Mouse (Mus musculus) kidney, adult 11 months (tissue): ENCODE measurements at regions not wholly inside any gene's neighbourhood (a gene's known extent, or its start where the extent isn't known, plus 50 kb on each side); places are given as distances from the start of the nearest gene placed in this dataset.
"Not testable (repeated sequence)": the region's sequence is repeated elsewhere in the genome, so short reads cannot be mapped to it uniquely, and the experiment has no call there.

Experiments
- DNase-seq: peaks from one replicate; pipeline ENCODE4 v3.0.0; 2022

DNA sequence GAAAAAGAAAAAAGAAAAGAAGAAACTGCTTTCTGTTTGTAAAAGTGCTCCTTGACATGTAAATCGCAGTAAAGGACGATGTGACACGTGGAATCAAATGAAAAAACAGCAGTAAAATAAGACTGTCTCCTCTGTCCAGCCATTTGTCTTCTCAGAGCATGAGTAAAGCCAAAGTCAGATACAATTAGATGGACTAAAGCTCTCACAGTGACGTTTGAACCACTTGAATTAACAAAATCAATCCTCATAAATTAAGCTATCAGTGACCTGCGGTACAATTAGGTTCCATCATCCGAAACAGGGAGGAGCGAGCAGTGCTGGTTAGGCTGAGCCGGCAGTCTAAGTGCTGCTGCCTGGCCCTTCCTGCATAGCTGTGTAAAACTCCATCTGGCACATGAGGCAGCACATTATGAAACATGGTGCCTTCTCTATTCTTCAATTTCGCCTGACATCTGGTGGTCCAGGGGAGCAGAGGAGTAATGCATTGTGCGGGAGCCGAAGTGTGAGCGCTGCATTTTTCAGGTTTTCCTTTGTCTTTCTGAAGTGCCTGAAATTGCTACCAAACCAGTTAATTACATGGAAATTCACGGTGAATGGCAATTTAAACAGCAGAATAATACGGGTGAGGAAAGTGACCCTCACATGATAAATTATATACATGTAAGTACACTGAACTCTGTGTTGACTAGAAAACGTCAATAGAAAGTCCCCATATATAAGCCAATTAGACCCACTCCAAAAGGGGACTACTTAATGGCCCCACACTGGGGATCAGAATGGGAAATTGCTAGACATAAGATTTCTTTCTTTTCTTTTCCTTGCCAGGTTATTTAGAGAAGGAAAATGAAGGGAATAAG is 118.1 kb downstream of the Mmrn1 start:
- no peak for DNase-seq

GRCm38 (mm10) chr6:61043524-61044450 is 119.0 kb downstream of the Mmrn1 start:
- no peak for DNase-seq

GRCm38 (mm10) chr6:61047667-61048066 is 122.9 kb downstream of the Mmrn1 start:
- DNase-seq, result not testable (repeated sequence)

DNA sequence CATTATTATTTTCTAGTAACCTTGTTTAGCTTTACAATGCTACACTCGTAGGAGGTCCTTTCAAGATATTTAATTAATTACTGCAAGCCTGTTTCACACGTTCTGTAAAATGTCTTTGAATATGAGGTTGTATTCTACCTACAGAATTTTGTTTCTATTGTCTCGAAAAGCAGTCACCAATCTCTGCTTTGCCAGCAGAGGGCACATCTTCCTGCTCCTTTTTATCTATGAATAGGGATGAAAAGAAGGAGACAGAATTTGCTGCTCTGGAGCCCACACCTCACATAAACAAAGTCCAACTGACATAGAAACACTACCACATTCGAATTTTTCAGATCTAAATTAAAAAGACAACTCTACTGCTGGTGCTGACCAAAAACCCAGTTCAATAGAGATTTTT is 117.0 kb upstream of the Ccser1 start:
- no peak for DNase-seq

- no peak for DNase-seq
Observed at GRCm38 (mm10) chr6:61065769-61066168, 114.4 kb upstream of the Ccser1 start.

- no peak for DNase-seq
Observed at GRCm38 (mm10) chr6:61066501-61067282, 113.4 kb upstream of the Ccser1 start.

GRCm38 (mm10) chr6:61067355-61068116 is 112.6 kb upstream of the Ccser1 start:
- no peak for DNase-seq

DNA sequence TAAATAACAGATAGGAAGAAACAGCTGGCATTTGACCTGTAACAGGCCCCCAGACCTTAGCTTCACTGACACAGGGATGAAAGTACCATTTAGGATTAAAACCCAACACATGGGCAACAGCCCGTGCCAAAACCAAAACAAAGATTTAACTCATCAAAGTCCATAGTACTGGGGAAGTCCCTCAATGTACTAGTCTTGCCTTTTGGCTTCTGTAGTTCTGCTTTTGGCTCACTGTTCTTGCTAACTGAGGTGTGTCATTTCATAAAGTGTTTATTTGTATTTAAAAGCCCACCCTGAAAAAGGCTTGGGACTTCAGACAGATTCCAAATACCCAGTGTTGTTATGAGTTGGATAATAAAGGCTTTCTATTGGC is 112.0 kb upstream of the Ccser1 start:
- no peak for DNase-seq

- DNase-seq, result no peak
Observed at GRCm38 (mm10) chr6:61073267-61073666, 106.9 kb upstream of the Ccser1 start.

GRCm38 (mm10) chr6:61073794-61074193 is 106.3 kb upstream of the Ccser1 start:
- DNase-seq, result no peak

DNA sequence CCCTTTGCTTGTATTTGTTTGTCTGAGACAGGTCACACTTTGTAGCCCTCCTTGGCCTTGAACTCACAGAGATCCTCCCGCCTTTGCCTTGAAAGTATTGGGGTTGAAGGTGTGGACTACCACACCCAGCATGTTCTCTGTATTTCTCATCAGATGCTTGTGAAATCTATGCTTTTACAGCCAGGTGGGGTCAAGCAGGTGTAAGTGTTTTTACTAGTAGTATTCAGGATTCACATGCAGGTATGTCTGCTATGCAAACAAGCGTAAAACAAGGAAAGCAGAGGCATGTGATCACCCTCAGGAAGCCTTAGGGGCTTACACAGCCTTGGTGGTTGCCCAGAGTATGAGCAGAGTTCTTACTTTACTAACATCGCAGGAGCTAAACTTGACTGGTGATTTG is 105.4 kb upstream of the Ccser1 start:
- no peak for DNase-seq

DNA sequence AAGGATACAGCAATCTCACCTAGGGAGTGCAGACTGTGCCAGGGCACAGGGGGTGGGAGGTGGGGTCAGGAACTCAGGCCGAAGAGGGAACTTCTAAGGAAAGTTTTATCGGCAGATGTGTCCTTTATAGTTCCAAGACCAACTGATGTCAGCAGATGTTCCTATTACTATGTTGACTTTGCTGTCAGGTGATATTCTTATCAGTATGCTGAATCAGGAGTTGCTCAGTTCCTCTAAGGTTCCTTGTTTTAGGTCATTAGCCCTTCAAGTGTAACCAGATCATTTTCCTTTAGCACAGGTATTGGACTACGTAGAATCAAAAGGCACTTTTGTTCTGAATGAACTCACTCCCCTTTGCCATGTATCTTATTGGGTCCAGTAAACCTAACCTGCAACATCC is 101.6 kb upstream of the Ccser1 start:
- no peak for DNase-seq

DNA sequence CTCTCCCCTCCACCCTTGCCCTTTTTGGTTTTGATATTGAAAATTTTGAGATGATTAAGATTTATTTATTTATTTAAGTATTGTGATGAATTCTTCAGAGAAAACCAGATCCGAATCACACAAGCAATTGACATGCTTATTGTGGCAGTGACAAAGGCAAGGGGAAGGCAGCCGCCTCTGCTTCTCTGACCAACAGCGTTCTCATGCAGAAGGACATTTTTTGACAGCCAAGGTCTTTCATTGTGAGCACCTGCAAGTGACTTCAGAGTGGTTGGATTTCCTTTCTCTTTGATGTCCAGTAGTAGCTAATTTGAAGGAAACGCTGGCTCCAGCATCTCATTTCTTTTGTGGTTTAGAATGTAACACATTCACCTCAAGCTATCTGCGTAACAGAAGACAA is 99.5 kb upstream of the Ccser1 start:
- no peak for DNase-seq

DNA sequence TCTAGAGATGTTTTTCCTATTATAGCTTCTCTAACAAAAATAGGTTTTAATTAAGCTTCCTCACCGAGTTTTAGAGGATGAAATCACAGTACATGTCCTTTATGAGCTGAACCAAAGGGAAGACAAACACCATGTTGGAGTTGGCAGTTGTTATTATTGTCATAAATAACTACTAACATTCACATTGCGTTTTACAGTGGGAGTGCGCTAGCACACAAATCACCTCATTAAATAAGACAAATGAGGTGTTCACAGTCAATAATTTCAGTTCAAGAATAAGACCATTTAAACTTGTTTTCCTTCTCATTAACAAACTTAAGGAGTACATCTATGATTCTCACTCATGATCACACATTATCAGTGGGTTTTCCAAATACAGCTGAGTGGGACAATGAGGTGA is 96.8 kb upstream of the Ccser1 start:
- no peak for DNase-seq

- no peak for DNase-seq
Observed at GRCm38 (mm10) chr6:61099348-61099981, 80.7 kb upstream of the Ccser1 start.

- peak; percentile 8 for DNase-seq
Observed at GRCm38 (mm10) chr6:61099982-61100365, 80.2 kb upstream of the Ccser1 start.

- no peak for DNase-seq
Observed at GRCm38 (mm10) chr6:61101972-61102371, 78.2 kb upstream of the Ccser1 start.

- DNase-seq, result no peak
Observed at GRCm38 (mm10) chr6:61103459-61104234, 76.5 kb upstream of the Ccser1 start.

GRCm38 (mm10) chr6:61115250-61115649 is 64.9 kb upstream of the Ccser1 start:
- DNase-seq, result no peak

- no peak for DNase-seq
Observed at GRCm38 (mm10) chr6:61119590-61119989, 60.5 kb upstream of the Ccser1 start.

DNA sequence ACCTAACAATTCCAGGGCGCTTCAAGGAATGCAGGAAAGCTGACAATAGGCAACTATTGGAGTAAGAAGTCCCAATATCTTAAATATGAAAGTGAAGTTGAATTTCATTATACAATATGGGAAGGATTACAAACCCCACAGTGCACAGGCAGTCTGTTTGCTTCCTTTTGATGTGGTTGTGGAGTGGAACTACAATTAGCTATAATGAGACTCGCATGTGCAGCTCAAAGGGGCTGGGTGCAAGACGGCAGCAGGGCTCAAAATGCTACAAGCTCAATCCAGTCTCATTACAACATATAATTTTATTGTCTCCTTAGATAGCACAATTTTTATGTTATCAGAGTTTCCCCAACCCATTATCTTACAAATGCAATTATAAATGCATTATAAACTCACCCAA is 54.7 kb upstream of the Ccser1 start:
- no peak for DNase-seq
